Mouse (Mus musculus): ENCODE data around the gene Pprc1. TPM values are rescaled to one million over a fixed set of nuclear protein-coding genes. Genes with fewer than 3 reads are reported as not detected.

The Pprc1 gene
- polyA plus RNA-seq, 1 experiment from 2014 or later, result 16.9 TPM

GRCm38 (mm10) chr19:46003371-46004226 lies 41.1 kb upstream of the Pprc1 start, which contains the start of gene Hps6:
TSS of gene Hps6 (plus strand) at chr19:46003508.
- 0 out of 2 replicates have a peak, but pooled peaks have one; percentile 2 for TF ChIP-seq CTCF (IDR thresholded peaks at IDR 0.05; ENCODE audit: low read depth)
- peak; percentile 88 for DNase-seq (ENCODE audit: low spot score)
- WGBS, result 2% methylated on average over 70 of the region's 70 CpGs
- H3K36me3 ChIP-seq (ENCODE audit: insufficient read depth, low read length), result 0 out of 2 replicates have a peak, but pooled peaks cover 6% of the 10 kb centered on the region
- peaks cover 12% of the 10 kb centered on the region for H3K4me1 ChIP-seq (replicated peaks; ENCODE audit: insufficient read depth, low read length)
- H3K27me3 ChIP-seq (ENCODE audit: insufficient read depth, low read length), result no peaks in the 10 kb centered on the region
- peak within 1 kb of the TSS; percentile 80 for H3K9ac ChIP-seq (ENCODE audit: low read depth, low read length)
- peak within 1 kb of the TSS; percentile 99 for H3K4me2 ChIP-seq (ENCODE audit: low read length)
- peak within 1 kb of the TSS; percentile 73 for H3K27ac ChIP-seq
- no peaks in the 10 kb centered on the region for H3K9me3 ChIP-seq (replicated peaks; ENCODE audit: low read length)
- peak within 1 kb of the TSS; percentile 66 for H3K4me3 ChIP-seq (replicated peaks; ENCODE audit: low read depth, low read length)
- ATAC-seq (replicated peaks; ENCODE audit: low FRiP score, low read depth), result peak; percentile 88

GRCm38 (mm10) chr19:46004814-46005466 lies 39.7 kb upstream of the Pprc1 start:
- Histone ChIP-seq H3K9ac (ENCODE audit: low read depth, low read length) (no peak overlapping the region), H3K27me3 (ENCODE audit: insufficient read depth, low read length) (no peaks in the 10 kb centered on the region), H3K4me2 (ENCODE audit: low read length) (peak overlapping the region; percentile 99)

GRCm38 (mm10) chr19:46005680-46006079 lies 39.0 kb upstream of the Pprc1 start:
- DNase-seq (ENCODE audit: low spot score) (no peak), ATAC-seq (replicated peaks; ENCODE audit: low FRiP score, low read depth) (no peak)
- H3K9me3 ChIP-seq (replicated peaks; ENCODE audit: low read length), result no peaks in the 10 kb centered on the region
- WGBS, result 88% methylated on average over 7 of the region's 7 CpGs
- TF ChIP-seq CTCF (IDR thresholded peaks at IDR 0.05; ENCODE audit: low read depth), result no peak
- H3K27ac ChIP-seq, result no peak overlapping the region
- H3K4me1 ChIP-seq (replicated peaks; ENCODE audit: insufficient read depth, low read length), result peaks cover 12% of the 10 kb centered on the region
- no peak overlapping the region for H3K4me3 ChIP-seq (replicated peaks; ENCODE audit: low read depth, low read length)
- no peak overlapping the region for H3K9ac ChIP-seq (ENCODE audit: low read depth, low read length)
- no peaks in the 10 kb centered on the region for H3K27me3 ChIP-seq (ENCODE audit: insufficient read depth, low read length)
- no peak overlapping the region for H3K4me2 ChIP-seq (ENCODE audit: low read length)
- 0 out of 2 replicates have a peak, but pooled peaks cover 6% of the 10 kb centered on the region for H3K36me3 ChIP-seq (ENCODE audit: insufficient read depth, low read length)

More at GRCm38 (mm10) chr19:46004814-46005466, 39.7 kb upstream of the Pprc1 start:
- ATAC-seq (replicated peaks; ENCODE audit: low FRiP score, low read depth) (no peak), DNase-seq (ENCODE audit: low spot score) (no peak)
- TF ChIP-seq CTCF (IDR thresholded peaks at IDR 0.05; ENCODE audit: low read depth), result no peak
- 77% methylated on average over 17 of the region's 17 CpGs for WGBS
- Histone ChIP-seq H3K4me3 (replicated peaks; ENCODE audit: low read depth, low read length) (no peak overlapping the region), H3K36me3 (ENCODE audit: insufficient read depth, low read length) (0 out of 2 replicates have a peak, but pooled peaks cover 6% of the 10 kb centered on the region), H3K9me3 (replicated peaks; ENCODE audit: low read length) (no peaks in the 10 kb centered on the region), H3K4me1 (replicated peaks; ENCODE audit: insufficient read depth, low read length) (peaks cover 12% of the 10 kb centered on the region), H3K27ac (no peak overlapping the region)

GRCm38 (mm10) chr19:46014572-46015178 lies 30.0 kb upstream of the Pprc1 start:
- Histone ChIP-seq H3K9ac (ENCODE audit: low read depth, low read length) (no peak overlapping the region), H3K4me2 (ENCODE audit: low read length) (no peak overlapping the region), H3K4me3 (replicated peaks; ENCODE audit: low read depth, low read length) (no peak overlapping the region), H3K4me1 (replicated peaks; ENCODE audit: insufficient read depth, low read length) (no peaks in the 10 kb centered on the region), H3K27me3 (ENCODE audit: insufficient read depth, low read length) (no peaks in the 10 kb centered on the region), H3K36me3 (ENCODE audit: insufficient read depth, low read length) (no peaks in the 10 kb centered on the region), H3K27ac (no peak overlapping the region), H3K9me3 (replicated peaks; ENCODE audit: low read length) (no peaks in the 10 kb centered on the region)
- 26% methylated on average over 12 of the region's 12 CpGs for WGBS
- ATAC-seq (replicated peaks; ENCODE audit: low FRiP score, low read depth) (peak; percentile 69; the same call in 1 of the 2 replicates), DNase-seq (ENCODE audit: low spot score) (peak; percentile 95)
- peak; percentile 99 for TF ChIP-seq CTCF (IDR thresholded peaks at IDR 0.05; ENCODE audit: low read depth)

GRCm38 (mm10) chr19:46016023-46016422 lies 28.7 kb upstream of the Pprc1 start:
- H3K27ac ChIP-seq, result no peak overlapping the region
- H3K9me3 ChIP-seq (replicated peaks; ENCODE audit: low read length), result no peaks in the 10 kb centered on the region
- no peak overlapping the region for H3K4me2 ChIP-seq (ENCODE audit: low read length)
- no peak for DNase-seq (ENCODE audit: low spot score)
- H3K36me3 ChIP-seq (ENCODE audit: insufficient read depth, low read length), result no peaks in the 10 kb centered on the region
- no peak overlapping the region for H3K4me3 ChIP-seq (replicated peaks; ENCODE audit: low read depth, low read length)
- H3K4me1 ChIP-seq (replicated peaks; ENCODE audit: insufficient read depth, low read length), result no peaks in the 10 kb centered on the region
- no peak overlapping the region for H3K9ac ChIP-seq (ENCODE audit: low read depth, low read length)
- ATAC-seq (replicated peaks; ENCODE audit: low FRiP score, low read depth), result no peak
- WGBS, result 83% methylated on average over 2 of the region's 2 CpGs
- H3K27me3 ChIP-seq (ENCODE audit: insufficient read depth, low read length), result no peaks in the 10 kb centered on the region
- TF ChIP-seq CTCF (IDR thresholded peaks at IDR 0.05; ENCODE audit: low read depth), result no peak

- 73% methylated on average over 6 of the region's 6 CpGs for WGBS
- Histone ChIP-seq H3K4me2 (ENCODE audit: low read length) (no peak overlapping the region), H3K9me3 (replicated peaks; ENCODE audit: low read length) (no peaks in the 10 kb centered on the region), H3K4me1 (replicated peaks; ENCODE audit: insufficient read depth, low read length) (no peaks in the 10 kb centered on the region), H3K27me3 (ENCODE audit: insufficient read depth, low read length) (no peaks in the 10 kb centered on the region), H3K27ac (no peak overlapping the region), H3K36me3 (ENCODE audit: insufficient read depth, low read length) (no peaks in the 10 kb centered on the region), H3K9ac (ENCODE audit: low read depth, low read length) (no peak overlapping the region), H3K4me3 (replicated peaks; ENCODE audit: low read depth, low read length) (no peak overlapping the region)
- TF ChIP-seq CTCF (IDR thresholded peaks at IDR 0.05; ENCODE audit: low read depth), result no peak
- DNase-seq (ENCODE audit: low spot score) (no peak), ATAC-seq (replicated peaks; ENCODE audit: low FRiP score, low read depth) (peak; percentile 69; the same call in 1 of the 2 replicates)
These were observed 19.7 kb upstream of the Pprc1 start for GRCm38 (mm10) chr19:46024959-46025358.
